Mouse (Mus musculus): ENCODE results near the gene March8. TPM values are rescaled to one million over a fixed set of nuclear protein-coding genes. Genes with fewer than 3 reads are reported as not detected.

March8 gene
- polyA plus RNA-seq (2014; fragmentation: Illumina TruSeq; extraction: RNeasy Lipid Tissue Mini Kit (QIAGEN cat#74804); ENCODE audit: low read depth, low replicate concordance): 195 TPM

DNA sequence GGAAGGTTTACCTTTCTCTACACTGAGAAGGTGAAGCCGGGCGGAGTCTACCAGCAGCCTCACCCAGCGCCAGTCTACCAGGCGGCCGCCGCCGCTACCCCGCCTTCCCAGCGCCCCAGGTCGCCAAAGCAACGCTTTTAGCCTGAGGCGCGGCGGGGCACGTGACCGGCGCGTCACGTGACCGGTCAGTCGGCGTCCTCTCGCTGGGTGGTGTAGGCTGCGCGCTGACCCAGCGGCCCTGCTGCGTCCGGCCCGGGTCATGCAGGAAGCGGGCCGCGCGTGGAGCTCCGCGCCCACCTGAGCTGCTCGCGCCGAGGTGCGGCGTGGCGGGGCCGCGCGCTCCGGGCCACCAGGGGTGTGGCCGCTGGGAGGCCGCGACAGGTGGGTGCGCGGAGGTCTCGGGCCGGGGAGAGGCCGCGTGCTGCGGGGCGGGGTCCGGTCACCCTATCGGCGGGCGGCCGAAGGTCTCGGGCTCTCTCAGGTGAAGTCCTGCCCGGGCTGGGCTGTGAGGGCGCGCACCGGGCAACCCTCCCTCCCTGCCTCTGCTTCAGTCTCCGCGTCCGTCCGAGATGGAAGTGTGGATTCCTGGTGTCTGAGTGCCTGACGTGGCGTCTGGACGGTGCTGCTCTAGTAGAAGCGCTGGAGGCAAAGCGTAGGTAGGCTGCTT is at the start of gene March8:
TSS of gene March8 (plus strand) at position 190 of the 667 bp plus-strand sequence.

Other genes starting within 250 kb of the March8 start
- gene Tmcc1, start 144.5 kb upstream of the March8 start, polyA plus RNA-seq (2014; fragmentation: Illumina TruSeq; extraction: RNeasy Lipid Tissue Mini Kit (QIAGEN cat#74804); ENCODE audit: low read depth, low replicate concordance): 6.6 TPM
- gene Washc2, start 130.0 kb upstream of the March8 start, polyA plus RNA-seq (2014; fragmentation: Illumina TruSeq; extraction: RNeasy Lipid Tissue Mini Kit (QIAGEN cat#74804); ENCODE audit: low read depth, low replicate concordance): 53.6 TPM
- 1.1 TPM for gene Zfand4, start 73.8 kb upstream of the March8 start, polyA plus RNA-seq (2014; fragmentation: Illumina TruSeq; extraction: RNeasy Lipid Tissue Mini Kit (QIAGEN cat#74804); ENCODE audit: low read depth, low replicate concordance)
- 0.57 TPM for gene Alox5, start 123.2 kb downstream of the March8 start, polyA plus RNA-seq (2014; fragmentation: Illumina TruSeq; extraction: RNeasy Lipid Tissue Mini Kit (QIAGEN cat#74804); ENCODE audit: low read depth, low replicate concordance)
- not detected for gene Olfr211, start 151.1 kb downstream of the March8 start, polyA plus RNA-seq (2014; fragmentation: Illumina TruSeq; extraction: RNeasy Lipid Tissue Mini Kit (QIAGEN cat#74804); ENCODE audit: low read depth, low replicate concordance)
- gene Olfr212, start 168.5 kb downstream of the March8 start, polyA plus RNA-seq (2014; fragmentation: Illumina TruSeq; extraction: RNeasy Lipid Tissue Mini Kit (QIAGEN cat#74804); ENCODE audit: low read depth, low replicate concordance): not detected
- not detected for gene Olfr213, start 200.4 kb downstream of the March8 start, polyA plus RNA-seq (2014; fragmentation: Illumina TruSeq; extraction: RNeasy Lipid Tissue Mini Kit (QIAGEN cat#74804); ENCODE audit: low read depth, low replicate concordance)
- not detected for gene Gm5580, start 213.1 kb downstream of the March8 start, polyA plus RNA-seq (2014; fragmentation: Illumina TruSeq; extraction: RNeasy Lipid Tissue Mini Kit (QIAGEN cat#74804); ENCODE audit: low read depth, low replicate concordance)
- gene Olfr214, start 216.2 kb downstream of the March8 start, polyA plus RNA-seq (2014; fragmentation: Illumina TruSeq; extraction: RNeasy Lipid Tissue Mini Kit (QIAGEN cat#74804); ENCODE audit: low read depth, low replicate concordance): not detected
- gene Olfr215, start 246.2 kb downstream of the March8 start, polyA plus RNA-seq (2014; fragmentation: Illumina TruSeq; extraction: RNeasy Lipid Tissue Mini Kit (QIAGEN cat#74804); ENCODE audit: low read depth, low replicate concordance): not detected

Data from kidney, adult 10 weeks (tissue).